Mouse (Mus musculus): ENCODE measurements around the gene Park7.

DNA sequence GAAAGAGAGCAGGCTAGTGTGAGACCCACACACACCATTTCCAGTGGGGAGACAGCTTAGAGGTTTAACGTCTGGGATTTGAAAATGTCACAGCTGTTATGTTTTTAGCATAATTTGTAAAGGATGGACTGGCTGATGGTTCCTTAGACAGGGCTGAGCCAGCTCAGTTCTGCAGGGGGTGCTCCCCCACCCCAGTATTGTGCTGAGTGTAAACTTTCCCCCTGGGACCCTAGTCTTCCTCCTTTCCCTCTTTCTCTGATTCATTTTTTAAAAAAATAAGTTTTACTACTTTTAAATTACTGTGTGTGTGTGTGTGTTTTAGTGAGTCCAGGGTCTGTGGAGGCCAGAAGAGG is 42.8 kb upstream of the Park7 start:
- TF ChIP-seq CTCF (IDR thresholded peaks at IDR 0.05; ENCODE audit: low read depth) (no peak), EP300 (optimal IDR thresholded peaks at IDR 0.05) (no peak)

Measured in stomach, postnatal 0 days (tissue).